Mouse (Mus musculus) v-Abl transformed pro-B cells (cell line): ENCODE measurements around the gene 9330182O14Rik.

Experiments
- in situ Hi-C, 2 experiments: fragments of 400-800 bp; cut with MboI; formaldehyde crosslinking; loops; one replicate each; pipeline ENCODE4 v1.15.1; 2025; ENCODE audit not compliant: unreplicated experiment in 2 of 2

9330182O14Rik gene

GRCm38 (mm10) chr15:40134152-40134792 is at the start of gene 9330182O14Rik:
Gene 9330182O14Rik, plus strand, starts transcription at chr15:40134365.
- in situ Hi-C loops, result loop anchor here (5.0 kb wide), 3 partner anchors 267 to 777 kb away; no protein-coding TSS in a partner anchor

- in situ Hi-C loops, result no loop called here
Measured at GRCm38 (mm10) chr15:40103304-40103703, 30.9 kb upstream of the 9330182O14Rik start.

- in situ Hi-C loops, result no loop called here
Measured at GRCm38 (mm10) chr15:40105712-40106111, 28.5 kb upstream of the 9330182O14Rik start.

GRCm38 (mm10) chr15:40113888-40114576 is 20.1 kb upstream of the 9330182O14Rik start:
- in situ Hi-C loops, result no loop called here

DNA sequence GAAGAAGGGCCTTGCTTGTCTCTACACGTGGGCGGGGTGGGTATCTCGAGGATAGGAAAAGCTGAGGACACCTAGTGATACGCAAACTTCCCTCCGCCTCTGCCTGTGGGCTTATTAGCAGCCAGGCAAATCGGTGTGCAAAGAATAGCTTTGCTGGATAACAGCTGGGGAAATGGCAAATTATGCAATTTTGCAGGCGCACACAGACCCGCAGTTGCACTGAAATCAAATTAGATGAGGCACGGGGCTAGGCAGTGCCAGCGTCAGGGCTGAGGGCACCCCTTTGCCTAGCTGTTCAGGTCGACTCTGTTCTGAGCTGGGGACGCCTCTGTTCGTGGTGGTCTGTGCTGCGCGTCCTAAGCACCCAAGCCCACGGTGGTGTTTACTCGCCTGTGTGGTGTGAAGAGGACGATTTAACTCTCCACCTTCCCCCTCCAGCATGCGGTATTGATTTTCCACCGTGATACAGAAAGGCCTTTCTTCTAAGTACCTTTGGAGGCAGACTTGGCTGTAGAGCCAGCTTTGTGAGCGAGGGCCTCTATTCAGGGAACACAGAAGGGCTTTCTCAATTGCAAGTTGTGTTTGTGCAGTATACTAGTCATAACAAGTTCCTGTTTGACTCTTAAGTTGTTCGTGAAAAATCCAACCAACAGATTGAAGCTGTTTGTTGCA is 19.4 kb upstream of the 9330182O14Rik start:
- in situ Hi-C loops, result no loop called here

DNA sequence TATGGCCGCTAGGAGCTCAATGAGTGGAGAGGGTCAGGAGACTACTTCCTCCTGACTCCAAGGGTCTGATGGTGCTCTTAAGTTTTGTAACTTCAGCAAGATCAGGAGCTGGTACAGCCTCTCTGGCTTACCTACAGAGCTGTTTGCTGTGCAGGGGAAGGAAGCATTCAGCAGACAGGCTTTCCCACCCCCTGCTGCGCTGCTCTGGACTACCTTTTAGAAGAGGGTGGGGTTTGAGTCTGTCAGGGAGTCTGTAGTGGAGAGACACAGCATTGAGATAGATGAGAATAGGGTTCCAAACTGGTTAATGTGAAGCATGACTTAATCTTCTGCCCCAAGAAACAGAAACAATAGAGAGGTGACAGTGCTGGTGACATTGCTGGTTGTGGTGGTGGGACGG is 17.8 kb upstream of the 9330182O14Rik start:
- in situ Hi-C loops, result no loop called here

DNA sequence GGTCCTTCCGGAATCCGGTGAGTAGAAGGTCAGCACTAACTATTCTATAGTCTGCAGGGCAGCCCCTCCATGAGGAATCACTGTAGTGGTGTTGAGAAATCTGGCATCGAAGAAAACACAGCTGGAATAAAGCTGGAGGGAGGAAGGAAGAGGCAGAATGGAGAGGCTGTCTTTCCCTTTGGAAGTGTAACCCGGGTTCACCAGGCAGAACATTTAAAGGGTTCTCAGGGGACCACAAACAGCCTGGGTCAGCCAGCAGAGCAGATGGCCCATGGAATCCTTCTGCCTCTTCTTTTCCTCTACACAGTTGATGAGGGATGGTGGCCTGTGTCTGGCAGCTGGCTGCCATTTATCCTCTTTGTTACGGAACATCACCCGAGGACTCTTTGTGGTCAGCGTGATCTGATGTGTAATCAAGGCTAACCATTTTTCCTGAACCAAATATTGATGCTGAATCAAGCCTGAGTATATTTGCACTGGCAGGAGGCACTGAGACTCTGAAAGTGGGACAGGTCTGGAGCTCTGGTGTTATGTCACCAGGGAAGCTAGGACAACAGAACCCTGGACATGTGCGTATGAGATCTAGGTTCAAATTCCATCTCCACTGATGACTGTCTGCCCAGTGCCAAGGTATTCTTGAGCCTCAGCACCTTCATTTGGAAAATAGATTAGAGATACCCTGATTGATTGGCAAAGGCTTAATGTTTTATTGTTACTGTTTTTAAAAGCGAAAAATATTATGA is 9.8 kb upstream of the 9330182O14Rik start:
- in situ Hi-C loops, result no loop called here

DNA sequence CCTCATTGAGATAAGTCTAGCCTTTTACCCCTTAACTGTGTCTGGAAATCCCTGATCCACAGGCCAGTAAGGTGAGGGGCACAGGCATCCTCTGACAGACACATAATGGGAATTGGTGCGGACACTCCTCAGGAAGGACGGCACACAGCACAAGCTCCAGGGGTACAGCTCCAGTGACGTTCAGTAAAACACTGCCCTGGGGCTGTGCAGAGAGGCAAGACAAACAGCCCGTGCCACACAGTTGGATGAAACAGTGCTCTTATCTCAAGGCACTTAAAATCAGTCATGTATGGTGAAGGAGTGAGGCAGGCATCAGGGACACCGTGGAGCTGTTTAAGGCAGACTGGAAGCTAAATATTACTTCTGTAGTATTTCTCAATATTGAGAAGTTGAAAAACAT is 4.7 kb upstream of the 9330182O14Rik start:
- in situ Hi-C loops, result no loop called here

GRCm38 (mm10) chr15:40130880-40131478 is 3.2 kb upstream of the 9330182O14Rik start:
- in situ Hi-C loops, result loop anchor here (5.0 kb wide), 3 partner anchors 264 to 774 kb away; no protein-coding TSS in a partner anchor

DNA sequence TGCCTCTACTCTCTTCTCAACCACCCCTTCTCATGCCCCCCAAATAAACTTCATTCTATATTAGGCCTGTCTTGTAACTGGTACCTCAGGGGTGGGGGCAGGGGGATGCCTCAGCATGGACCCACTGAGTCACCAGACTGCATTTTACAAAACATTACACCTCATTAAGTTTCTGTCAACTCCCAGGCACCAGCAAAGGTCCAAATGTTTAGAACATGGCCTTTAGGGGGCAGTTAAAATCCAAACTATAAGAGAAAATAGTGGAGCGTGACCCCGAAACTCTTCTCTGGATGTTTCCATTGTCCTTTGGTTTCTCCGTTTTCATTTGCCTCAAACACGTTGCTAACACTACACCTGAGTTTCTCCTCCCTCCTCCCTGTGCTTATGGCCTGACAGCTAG is 1.8 kb upstream of the 9330182O14Rik start:
- in situ Hi-C loops, result loop anchor here (5.0 kb wide), 3 partner anchors 265 to 775 kb away; no protein-coding TSS in a partner anchor

- in situ Hi-C loops, result loop anchor here in 1 of 2 experiments (10.0 kb wide), 1 partner anchor 779 kb away; no protein-coding TSS in a partner anchor
Measured at GRCm38 (mm10) chr15:40144221-40144620, 10.1 kb downstream of the 9330182O14Rik start.

DNA sequence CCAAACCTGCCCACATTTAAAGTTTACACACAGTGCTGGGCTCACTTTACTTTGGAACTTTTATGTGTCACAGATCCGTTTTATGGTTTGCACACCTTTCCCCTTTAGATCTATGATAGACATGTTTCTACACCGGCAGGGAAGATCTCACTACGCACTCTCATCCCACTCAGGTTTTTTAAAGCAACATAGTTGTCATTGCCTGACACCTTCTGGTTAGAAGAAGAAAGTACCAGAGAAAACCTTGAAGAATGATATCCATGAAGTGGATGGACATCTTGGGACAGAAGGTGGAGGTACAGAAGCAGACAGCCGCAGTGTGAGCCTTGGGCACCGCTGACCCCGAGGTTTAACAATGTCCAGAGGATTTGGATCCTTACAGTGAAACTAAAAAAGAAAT is 23.5 kb downstream of the 9330182O14Rik start:
- in situ Hi-C loops, result no loop called here

GRCm38 (mm10) chr15:40166560-40167275 is 32.6 kb downstream of the 9330182O14Rik start:
- in situ Hi-C loops, result loop anchor here (5.0 kb wide), 3 partner anchors 861 to 916 kb away; no protein-coding TSS in a partner anchor

GRCm38 (mm10) chr15:40167276-40168139 is 33.3 kb downstream of the 9330182O14Rik start:
- in situ Hi-C loops, result loop anchor here (5.0 kb wide), 3 partner anchors 860 to 915 kb away; no protein-coding TSS in a partner anchor

DNA sequence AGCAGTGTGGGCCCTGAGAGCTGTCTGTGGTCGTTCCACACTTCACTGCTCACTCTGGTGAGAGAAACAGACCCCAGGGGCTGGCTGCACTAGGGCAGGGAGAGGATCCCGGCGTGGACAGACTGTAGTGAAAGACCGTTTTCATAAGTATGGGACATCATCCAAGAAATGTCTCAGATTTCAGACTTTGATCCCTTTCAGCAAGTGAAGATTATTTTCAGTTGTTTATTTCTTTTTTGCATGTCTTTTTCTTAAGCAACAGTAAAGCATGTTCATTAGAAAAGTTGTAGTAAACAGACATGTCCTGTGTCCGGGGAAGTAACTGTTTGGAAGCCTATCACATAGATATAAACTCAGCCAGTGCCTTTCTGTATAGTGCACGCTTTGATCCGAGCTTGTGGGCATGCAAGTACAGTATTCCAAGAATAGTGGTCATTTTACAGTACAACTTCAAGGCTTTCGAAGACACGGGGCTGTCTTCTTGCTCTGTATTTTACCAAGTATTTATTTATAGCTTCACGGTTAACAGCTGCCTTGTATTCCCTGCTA is 34.0 kb downstream of the 9330182O14Rik start:
- in situ Hi-C loops, result loop anchor here (5.0 kb wide), 3 partner anchors 859 to 914 kb away; no protein-coding TSS in a partner anchor

- in situ Hi-C loops, result loop anchor here (5.0 kb wide), 3 partner anchors 858 to 913 kb away; no protein-coding TSS in a partner anchor
Measured at GRCm38 (mm10) chr15:40169061-40169460, 34.9 kb downstream of the 9330182O14Rik start.

DNA sequence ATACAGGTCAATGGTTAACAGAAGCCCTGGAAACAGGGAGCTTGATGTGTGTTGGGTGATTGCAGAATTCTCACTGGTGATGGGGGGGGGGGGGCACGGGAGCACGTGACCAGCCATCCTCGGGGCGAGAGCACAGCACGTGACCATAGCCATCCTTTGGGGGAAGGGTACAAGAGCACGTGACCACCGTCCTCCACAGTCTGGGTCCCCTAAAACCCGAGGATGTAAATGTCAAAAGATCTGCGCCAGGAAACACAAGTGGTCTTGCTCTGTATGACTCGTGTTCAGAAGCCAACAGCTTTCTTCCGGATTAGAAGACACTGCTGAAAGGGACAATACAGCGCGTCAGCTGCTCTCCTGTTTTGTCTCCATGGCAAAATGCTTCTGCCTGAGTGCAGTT is 35.5 kb downstream of the 9330182O14Rik start:
- in situ Hi-C loops, result loop anchor here (5.0 kb wide), 3 partner anchors 858 to 913 kb away; no protein-coding TSS in a partner anchor

DNA sequence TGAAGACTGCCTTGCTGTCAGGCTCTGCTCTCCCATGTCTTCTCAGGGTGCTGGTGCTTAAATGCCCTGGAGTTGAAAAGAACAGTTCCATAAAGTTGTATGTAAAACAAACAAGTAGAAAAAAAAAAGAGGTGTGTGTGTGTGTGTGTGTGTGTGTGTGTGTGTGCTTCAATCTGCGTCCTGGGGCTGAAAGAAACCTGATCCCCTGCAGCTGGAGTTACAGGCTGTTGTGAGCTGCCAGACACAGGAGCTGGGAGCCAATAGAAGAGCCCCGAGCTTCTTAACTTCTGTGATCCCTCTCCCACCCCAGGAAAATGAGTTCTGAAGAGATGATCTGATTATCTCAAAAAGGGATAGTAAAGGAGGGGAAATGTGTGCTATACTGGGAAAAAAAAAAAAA is 45.3 kb downstream of the 9330182O14Rik start:
- in situ Hi-C loops, result no loop called here
